Mouse (Mus musculus): ENCODE results near the gene Ccdc18.

GRCm38 (mm10) chr5:108262722-108263121 lies 130.0 kb downstream of the Ccdc18 start:
- TF ChIP-seq POLR2A (IDR thresholded peaks at IDR 0.05; ENCODE audit: extremely low read depth, insufficient read depth, low read length), result no peak
- no peak for TF ChIP-seq CTCF (IDR thresholded peaks at IDR 0.05; ENCODE audit: low read depth, low read length)

Data from liver, adult 2 months (tissue).